ENCODE assay signal across 22 mouse cellular contexts in the genomic region with DNA sequence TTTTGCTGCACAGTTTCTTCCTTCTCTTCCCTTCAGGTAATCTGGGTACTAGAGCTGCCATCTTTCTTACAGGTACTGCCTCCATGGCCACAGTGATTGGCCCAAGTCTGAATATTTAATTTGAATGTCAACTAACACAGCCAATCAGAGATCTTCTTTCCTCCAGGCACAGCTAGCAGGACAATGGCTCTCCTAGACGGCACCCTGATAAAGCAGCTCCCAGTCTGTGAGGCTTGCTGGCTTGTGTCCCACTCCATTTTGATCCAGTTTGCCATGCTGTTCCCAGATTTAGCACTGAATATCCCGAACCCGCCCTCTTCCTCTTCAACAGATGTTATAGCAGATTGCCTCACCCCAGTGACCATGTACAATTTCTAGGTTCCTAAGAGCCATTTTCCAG. TPM values are rescaled to one million over a fixed set of nuclear protein-coding genes. Genes with fewer than 3 reads are reported as not detected.
A peak's percentile ranks its signal among the peaks of the same experiment; 100 is the strongest.
DNase-seq lines count a peak whose midpoint lies in the region; ATAC-seq and TF ChIP-seq lines count a peak whose summit lies in the region.
"Had no signal": no experiment of that assay in that cellular context is flagged by ENCODE, and none has a peak within 500 bp of the region (broad histone marks: within the 10 kb centered on the region; RNA-seq: fewer than 3 reads in every experiment).

No protein-coding gene starts in this region.

- H3K4me1 ChIP-seq in heart, adult 2 months (ENCODE audit: control insufficient read depth, insufficient read depth, low read length): no peaks in the 10 kb centered on the region
- no peaks in the 10 kb centered on the region for H3K4me1 ChIP-seq in heart, embryonic 10.5 days
- H3K4me1 ChIP-seq in kidney, embryonic 16.5 days (ENCODE audit: insufficient read depth, low read length): no peaks in the 10 kb centered on the region
- H3K4me1 ChIP-seq in thymus, adult 2 months (replicated peaks; ENCODE audit: control insufficient read depth, insufficient read depth, low read length): no peaks in the 10 kb centered on the region
- H3K4me1 ChIP-seq: hindbrain, embryonic 10.5 days; neural tube, embryonic 13.5 days had no signal

- H3K4me2 ChIP-seq in kidney, embryonic 16.5 days (replicated peaks; ENCODE audit: low read depth, low read length): no peak overlapping the region
- H3K4me2 ChIP-seq: midbrain, embryonic 11.5 days; neural tube, embryonic 13.5 days had no signal

- no peaks in the 10 kb centered on the region for H3K27me3 ChIP-seq in heart, adult 2 months (ENCODE audit: control insufficient read depth, insufficient read depth, low read length)
- no peaks in the 10 kb centered on the region for H3K27me3 ChIP-seq in heart, embryonic 10.5 days (ENCODE audit: insufficient read depth, poor library complexity, severe bottlenecking)
- no peaks in the 10 kb centered on the region for H3K27me3 ChIP-seq in kidney, embryonic 16.5 days (ENCODE audit: insufficient read depth, low read length)
- no peaks in the 10 kb centered on the region; the same call in 1 of the 2 replicates for H3K27me3 ChIP-seq in thymus, adult 2 months (ENCODE audit: control insufficient read depth, insufficient read depth, low read length)
- H3K27me3 ChIP-seq: CH12.LX; neural tube, embryonic 13.5 days had no signal

- no peak overlapping the region for H3K4me3 ChIP-seq in heart, adult 2 months
- no peak overlapping the region for H3K4me3 ChIP-seq in heart, embryonic 10.5 days
- H3K4me3 ChIP-seq in kidney, embryonic 16.5 days (ENCODE audit: low read length): no peak overlapping the region
- no peak overlapping the region for H3K4me3 ChIP-seq in thymus, adult 2 months (ENCODE audit: control insufficient read depth, insufficient read depth, low read length)
- H3K4me3 ChIP-seq: hindbrain, embryonic 10.5 days; neural tube, embryonic 13.5 days had no signal

- DNase-seq in heart, adult 2 months: peak; percentile 18 to 24
- DNase-seq in heart, embryonic 10.5 days (ENCODE audit: low spot score): no peak
- DNase-seq in kidney, adult 9 months: no peak
- peak; percentile 87 for DNase-seq in MN1 (ENCODE audit: low spot score)
- peak; percentile 27 for DNase-seq in brain, adult 2 months (ENCODE audit: low read depth, low spot score)
- no peak for DNase-seq in thymus, adult 2 months
- DNase-seq: adrenal gland, postnatal 25 days; cerebellum, postnatal 25 days; kidney, adult 11 months; layer of hippocampus, postnatal 36 days; lung, adult 2 months; right cerebral cortex, postnatal 14 days; thymus, postnatal 14 days had no signal

- no peaks in the 10 kb centered on the region for H3K79me2 ChIP-seq in heart, adult 2 months (replicated peaks; ENCODE audit: control insufficient read depth, insufficient read depth, low read length)

- intact Hi-C loops in heart, adult 2 months (cut with DNase I): no loop called here

- no peak for TF ChIP-seq EP300 in heart, adult 2 months (IDR thresholded peaks at IDR 0.05; ENCODE audit: insufficient read depth, low read depth, low read length)

- 29% methylated on average over 3 of the region's 3 CpGs for WGBS in heart, adult 2 months
- WGBS in heart, embryonic 10.5 days: 71% methylated on average over 3 of the region's 3 CpGs
- whole genome bisulfite sequencing in kidney, embryonic 16.5 days: 61% methylated on average over 3 of the region's 3 CpGs
- WGBS in thymus, adult 2 months: 84% methylated on average over 3 of the region's 3 CpGs

- TF ChIP-seq POLR2A in heart, adult 2 months (IDR thresholded peaks at IDR 0.05; ENCODE audit: insufficient read depth, low read depth, low read length): no peak
- TF ChIP-seq POLR2A in thymus, adult 2 months (IDR thresholded peaks at IDR 0.05; ENCODE audit: control insufficient read depth, extremely low read depth, insufficient read depth, low read length, poor library complexity): no peak

- H3K9me3 ChIP-seq in heart, embryonic 10.5 days: peaks cover 4% of the 10 kb centered on the region; the same call in 1 of the 2 replicates
- H3K9me3 ChIP-seq in kidney, embryonic 16.5 days (ENCODE audit: low read length): peaks cover 9% of the 10 kb centered on the region

- 0 out of 2 replicates have a peak, but pooled peaks have one; percentile 27 for ATAC-seq in kidney, embryonic 16.5 days (ENCODE audit: low FRiP score, low TSS enrichment)
- ATAC-seq: activated CD4-positive, CD25-positive, alpha-beta regulatory T cell, adult 4 months; forebrain, embryonic 14.5 days had no signal

- no peak overlapping the region for H3K27ac ChIP-seq in heart, adult 2 months
- H3K27ac ChIP-seq in heart, embryonic 10.5 days: no peak overlapping the region
- H3K27ac ChIP-seq in kidney, embryonic 16.5 days (ENCODE audit: low read length): no peak overlapping the region
- H3K27ac ChIP-seq in thymus, adult 2 months (ENCODE audit: control insufficient read depth, insufficient read depth, low read length): no peak overlapping the region
- H3K27ac ChIP-seq: hindbrain, embryonic 10.5 days; macrophage; neural tube, embryonic 13.5 days; stomach, postnatal 0 days had no signal

- no peak overlapping the region for H3K9ac ChIP-seq in heart, adult 2 months (ENCODE audit: low read depth, low read length)
- no peak overlapping the region for H3K9ac ChIP-seq in kidney, embryonic 16.5 days (replicated peaks; ENCODE audit: low read length)
- H3K9ac ChIP-seq: neural tube, embryonic 13.5 days had no signal

- TF ChIP-seq CTCF in heart, adult 2 months (IDR thresholded peaks at IDR 0.05): no peak
- no peak for TF ChIP-seq CTCF in thymus, adult 2 months (IDR thresholded peaks at IDR 0.05; ENCODE audit: borderline replicate concordance, control insufficient read depth, extremely low read depth, insufficient read depth, low read length, poor library complexity)

- H3K36me3 ChIP-seq in heart, adult 2 months (ENCODE audit: control insufficient read depth, insufficient read depth, low read length): no peaks in the 10 kb centered on the region
- H3K36me3 ChIP-seq in heart, embryonic 10.5 days: no peaks in the 10 kb centered on the region
- no peaks in the 10 kb centered on the region for H3K36me3 ChIP-seq in kidney, embryonic 16.5 days (ENCODE audit: insufficient read depth, low read length)
- no peaks in the 10 kb centered on the region for H3K36me3 ChIP-seq in thymus, adult 2 months (ENCODE audit: control insufficient read depth, insufficient read depth, low read length)
- H3K36me3 ChIP-seq: hindbrain, embryonic 10.5 days; neural tube, embryonic 13.5 days had no signal

RNA-seq across cellular contexts. Expression of a gene that starts 19.1 kb away (rescaled TPM):
- total RNA-seq in heart, adult 2 months (2021): 10 to 100 TPM; 10.2 to 11.5 TPM
- 6.4 and 7.6 TPM in 2 replicates for polyA plus RNA-seq in heart, adult 2 months (2012; rRNA removed)
- 0.39 and 1.1 TPM in 2 replicates for polyA plus RNA-seq in heart, embryonic 10.5 days (2016; fragmentation: Nextera tagmentation; extraction: Ambion mirVana)
- 1.0 and 2.5 TPM in 2 replicates for polyA plus RNA-seq in kidney, embryonic 16.5 days (2015; fragmentation: Nextera tagmentation; extraction: Ambion mirVana)
- polyA plus RNA-seq in thymus, adult 2 months (2012; rRNA removed): 6.3 and 8.7 TPM in 2 replicates
- polyA plus RNA-seq: hindbrain, embryonic 10.5 days; macrophage; midbrain, embryonic 11.5 days had no signal

Comparison
In these comparisons a context has a peak if more than half of its experiments do, and no peak if none do; other contexts are left out.
1. DNase-seq: peak in heart, adult 2 months (2 of 2), MN1 (single experiment) and brain, adult 2 months (single experiment); none in heart, embryonic 10.5 days (single experiment), kidney, adult 9 months (single experiment) and thymus, adult 2 months (single experiment).